Comparison of ENCODE assay signal across 8 mouse cellular contexts in the genomic region with DNA sequence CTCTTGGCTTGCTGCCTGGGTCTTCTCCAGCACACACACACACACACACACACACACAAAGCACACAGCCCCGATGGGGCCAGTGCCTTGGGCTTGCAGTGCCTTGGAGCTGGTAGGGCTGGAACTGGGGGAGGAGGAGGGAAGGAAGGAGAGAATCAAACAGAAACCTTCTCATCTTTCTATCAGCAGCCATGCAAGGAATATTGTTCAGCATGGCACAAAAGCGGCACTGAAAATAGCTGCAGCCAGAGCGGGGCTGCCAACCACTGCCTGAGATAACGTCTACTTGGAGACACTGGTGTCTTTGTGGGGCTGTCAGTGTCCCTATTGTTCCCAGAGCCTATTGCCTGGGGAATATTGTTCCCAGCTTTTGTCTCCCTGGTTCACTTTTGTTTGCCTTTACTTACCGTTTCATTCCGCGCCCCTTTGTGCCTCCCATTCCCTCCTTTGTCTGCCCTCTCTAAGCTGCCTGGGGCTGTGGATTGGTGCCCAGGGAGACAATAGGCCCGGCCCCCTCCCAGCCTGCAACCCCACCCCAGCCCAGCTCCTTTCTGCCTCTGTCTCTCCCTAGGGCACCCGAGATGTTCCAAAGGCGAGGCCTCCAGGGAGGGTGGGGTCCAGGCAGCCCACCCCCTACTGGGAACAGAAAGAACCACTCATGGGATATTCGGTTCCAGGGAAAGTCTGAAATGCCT.
DNase-seq lines count a peak whose midpoint lies in the region; ATAC-seq and TF ChIP-seq lines count a peak whose summit lies in the region.

No protein-coding gene starts in this region.

- H3K4me1 ChIP-seq in E14TG2a.4 (replicated peaks; ENCODE audit: low read depth, low read length) = peaks cover 44% of the 10 kb centered on the region
- peaks cover 17% of the 10 kb centered on the region for H3K4me1 ChIP-seq in brown adipose tissue, adult 24 weeks (ENCODE audit: control insufficient read depth, insufficient read depth, insufficient read length, low read length)
- peaks cover 11% of the 10 kb centered on the region for H3K4me1 ChIP-seq in heart, adult 2 months (ENCODE audit: control insufficient read depth, insufficient read depth, low read length)
- H3K4me1 ChIP-seq in limb, embryonic 15.5 days = peaks cover 20% of the 10 kb centered on the region
- peaks cover 15% of the 10 kb centered on the region for H3K4me1 ChIP-seq in midbrain, embryonic 16.5 days (ENCODE audit: control insufficient read depth, insufficient read depth, low read length)

- H3K79me2 ChIP-seq in heart, adult 2 months (replicated peaks; ENCODE audit: control insufficient read depth, insufficient read depth, low read length) = no peaks in the 10 kb centered on the region

- TF ChIP-seq EP300 in heart, adult 2 months (IDR thresholded peaks at IDR 0.05; ENCODE audit: insufficient read depth, low read depth, low read length) = no peak

- peak overlapping the region; percentile 78 for H3K9ac ChIP-seq in heart, adult 2 months (ENCODE audit: low read depth, low read length)
- peak overlapping the region; percentile 2; the same call in 1 of the 2 replicates for H3K9ac ChIP-seq in limb, embryonic 15.5 days
- peak overlapping the region; percentile 64 for H3K9ac ChIP-seq in midbrain, embryonic 16.5 days (ENCODE audit: low read depth, low read length)

- H3K9me3 ChIP-seq in E14TG2a.4 (ENCODE audit: low read length) = no peaks in the 10 kb centered on the region
- no peaks in the 10 kb centered on the region for H3K9me3 ChIP-seq in limb, embryonic 15.5 days
- H3K9me3 ChIP-seq in midbrain, embryonic 16.5 days (replicated peaks; ENCODE audit: control insufficient read depth, low read length, poor library complexity, severe bottlenecking) = no peaks in the 10 kb centered on the region

- WGBS in heart, adult 2 months = 8% methylated on average over 11 of the region's 11 CpGs
- 13% methylated on average over 11 of the region's 11 CpGs for whole genome bisulfite sequencing in limb, embryonic 15.5 days
- WGBS in midbrain, embryonic 16.5 days = 2% methylated on average over 11 of the region's 11 CpGs

- peak; percentile 45 to 61 for DNase-seq in heart, adult 2 months
- peak; percentile 54 for DNase-seq in kidney, postnatal 10 days
- peak; percentile 18 for DNase-seq in thymus, postnatal 0 days (ENCODE audit: low spot score)

- peak overlapping the region; percentile 94 for H3K27ac ChIP-seq in brown adipose tissue, adult 24 weeks (replicated peaks; ENCODE audit: low read depth, low read length)
- peak overlapping the region; percentile 94 for H3K27ac ChIP-seq in heart, adult 2 months
- peak overlapping the region; percentile 44; the same call in 1 of the 2 replicates for H3K27ac ChIP-seq in limb, embryonic 15.5 days
- peak overlapping the region; percentile 87 for H3K27ac ChIP-seq in midbrain, embryonic 16.5 days (ENCODE audit: low read length)

- H3K27me3 ChIP-seq in E14TG2a.4 (ENCODE audit: insufficient read depth, low read length) = peaks cover 6% of the 10 kb centered on the region; the same call in 1 of the 2 replicates
- H3K27me3 ChIP-seq in heart, adult 2 months (ENCODE audit: control insufficient read depth, insufficient read depth, low read length) = no peaks in the 10 kb centered on the region
- H3K27me3 ChIP-seq in limb, embryonic 15.5 days = no peaks in the 10 kb centered on the region
- no peaks in the 10 kb centered on the region for H3K27me3 ChIP-seq in midbrain, embryonic 16.5 days (ENCODE audit: control insufficient read depth, insufficient read depth, low read depth, low read length)

- peak overlapping the region; percentile 77 for H3K4me3 ChIP-seq in E14TG2a.4 (replicated peaks; ENCODE audit: low read length)
- peak overlapping the region; percentile 52 for H3K4me3 ChIP-seq in brown adipose tissue, adult 24 weeks (ENCODE audit: insufficient read depth, low read depth, low read length)
- peak overlapping the region; percentile 40 for H3K4me3 ChIP-seq in heart, adult 2 months
- peak overlapping the region; percentile 34 for H3K4me3 ChIP-seq in limb, embryonic 15.5 days
- peak overlapping the region; percentile 25; the same call in 1 of the 2 replicates for H3K4me3 ChIP-seq in midbrain, embryonic 16.5 days (ENCODE audit: low read depth, low read length)

- ATAC-seq in limb, embryonic 15.5 days (ENCODE audit: insufficient number of reproducible peaks, low FRiP score, low TSS enrichment, low read depth) = 0 out of 2 replicates have a peak, but pooled peaks have one; percentile 21
- peak; percentile 89 for ATAC-seq in midbrain, embryonic 16.5 days
- no peak for ATAC-seq in megakaryocyte progenitor cell, adult 5-6 weeks (replicated peaks; ENCODE audit: poor library complexity)

- intact Hi-C loops in heart, adult 2 months (cut with DNase I) = loop anchor here (2.0 to 5.0 kb wide), 3 partner anchors 68 to 110 kb away; partner anchors contain the start of gene Sox13

- H3K4me2 ChIP-seq in limb, embryonic 15.5 days = peak overlapping the region; percentile 65
- peak overlapping the region; percentile 68 for H3K4me2 ChIP-seq in midbrain, embryonic 16.5 days (ENCODE audit: low read length)

- no peaks in the 10 kb centered on the region for H3K36me3 ChIP-seq in E14TG2a.4 (ENCODE audit: insufficient read depth, low read length)
- H3K36me3 ChIP-seq in heart, adult 2 months (ENCODE audit: control insufficient read depth, insufficient read depth, low read length) = no peaks in the 10 kb centered on the region
- no peaks in the 10 kb centered on the region for H3K36me3 ChIP-seq in limb, embryonic 15.5 days
- no peaks in the 10 kb centered on the region for H3K36me3 ChIP-seq in midbrain, embryonic 16.5 days (ENCODE audit: control insufficient read depth, insufficient read depth, low read length)

- TF ChIP-seq POLR2A in heart, adult 2 months (IDR thresholded peaks at IDR 0.05; ENCODE audit: insufficient read depth, low read depth, low read length) = no peak

- no peak for TF ChIP-seq CTCF in E14TG2a.4 (conservative IDR thresholded peaks at IDR 0.05; ENCODE audit: low read length)
- no peak for TF ChIP-seq CTCF in heart, adult 2 months (IDR thresholded peaks at IDR 0.05)

Comparison
In these comparisons a context has a peak if more than half of its experiments do, and no peak if none do; other contexts are left out.
1. H3K4me3 ChIP-seq: peak in every context shown above with its lines; median percentile 77 in E14TG2a.4; 52 in brown adipose tissue, adult 24 weeks; 40 in heart, adult 2 months; 34 in limb, embryonic 15.5 days; 25 in midbrain, embryonic 16.5 days.
2. H3K27ac ChIP-seq: peak in every context shown above with its lines; median percentile 94 in brown adipose tissue, adult 24 weeks; 94 in heart, adult 2 months; 87 in midbrain, embryonic 16.5 days; 44 in limb, embryonic 15.5 days.
3. H3K9ac ChIP-seq: peak in every context shown above with its lines; median percentile 78 in heart, adult 2 months; 64 in midbrain, embryonic 16.5 days; 2 in limb, embryonic 15.5 days.